Mouse (Mus musculus) heart, adult 2 months (tissue): Measurements from ENCODE around the gene Elp4. TPM values are rescaled to one million over a fixed set of nuclear protein-coding genes. Genes with fewer than 3 reads are reported as not detected.

ENCODE experiments used
- DNase-seq, 2 experiments: peaks; one replicate each; pipeline ENCODE4 v3.0.0; 2021
- H3K27ac ChIP-seq: fragments of 200-600 bp; 2 replicates; pipeline ENCODE4 v1.8.1; 2022
- H3K27me3 ChIP-seq: fragments of 200-500 bp; 2 replicates; pipeline ENCODE4 v1.6.1; 2012; ENCODE audit warnings: mild to moderate bottlenecking, low read length, inconsistent platforms, mixed read lengths; ENCODE audit not compliant: control insufficient read depth, insufficient read depth
- H3K36me3 ChIP-seq: fragments of 200-500 bp; 2 replicates; pipeline ENCODE4 v1.6.1; 2012; ENCODE audit warnings: low read length, inconsistent platforms; ENCODE audit not compliant: control insufficient read depth, insufficient read depth
- H3K4me1 ChIP-seq: fragments of 200-500 bp; 2 replicates; pipeline ENCODE4 v1.6.1; 2011; ENCODE audit warnings: low read length; ENCODE audit not compliant: control insufficient read depth, insufficient read depth
- H3K4me3 ChIP-seq: fragments of 200-600 bp; 2 replicates; pipeline ENCODE4 v1.8.1; 2022
- H3K79me2 ChIP-seq: fragments of 200-500 bp; replicated peaks from 2 replicates; pipeline ENCODE4 v1.6.1; 2012; ENCODE audit warnings: mild to moderate bottlenecking, inconsistent platforms, low read length, moderate library complexity, mixed read lengths; ENCODE audit not compliant: control insufficient read depth, insufficient read depth
- H3K9ac ChIP-seq: fragments of 200-500 bp; 2 replicates; pipeline ENCODE4 v1.6.1; 2012; ENCODE audit warnings: low read depth, mild to moderate bottlenecking, control low read depth, inconsistent platforms, low read length, mixed read lengths
- CTCF ChIP-seq: fragments of 200-600 bp; IDR thresholded peaks from 2 replicates; pipeline ENCODE4 v1.8.1; 2022; ENCODE audit warnings: antibody characterized with exemption, mild to moderate bottlenecking, moderate library complexity
- EP300 ChIP-seq: fragments of 200-500 bp; IDR thresholded peaks from 2 replicates; pipeline ENCODE4 v1.6.1; 2011; ENCODE audit warnings: low read depth, low read length, control low read depth; ENCODE audit not compliant: insufficient read depth
- POLR2A ChIP-seq: fragments of 200-500 bp; IDR thresholded peaks from 2 replicates; pipeline ENCODE4 v1.6.1; 2011; ENCODE audit warnings: mild to moderate bottlenecking, low read depth, low read length, control low read depth; ENCODE audit not compliant: insufficient read depth
- WGBS: fragments of 180-500 bp; shearing (Covaris S2); methylation state at CpG from one replicate; pipeline ENCODE4 v1.1.7; 2018; 5-methylcytosine and 5-hydroxymethylcytosine counted together
- intact Hi-C: fragments of 180-260 bp; cut with DNase I; formaldehyde crosslinking; loops from one replicate; pipeline ENCODE4 v1.15.1; 2025
- polyA plus RNA-seq: library from polyadenylated mRNA; depleted of rRNA; stranded (reverse); fragments of >200 nt; gene quantifications from 2 replicates; pipeline ENCODE4 v1.2.3, GENCODE M21; 2012
- total RNA-seq, 2 experiments: library from RNA; stranded (reverse); gene quantifications; 2 replicates each; pipeline ENCODE4 v1.2.3; 2021

Elp4 gene
- total and polyA plus RNA-seq, 3 experiments = 2.1 to 12.3 (median 11.2) TPM

GRCm38 (mm10) chr2:105691296-105691695, 213.1 kb downstream of the Elp4 start:
- Histone ChIP-seq H3K9ac (no peak overlapping the region), H3K4me1 (no peaks in the 10 kb centered on the region), H3K27me3 (peaks cover 15% of the 10 kb centered on the region), H3K36me3 (no peaks in the 10 kb centered on the region), H3K4me3 (no peak overlapping the region), H3K79me2 (no peaks in the 10 kb centered on the region), H3K27ac (no peak overlapping the region)
- 16% methylated on average over 10 of the region's 10 CpGs for WGBS
- intact Hi-C loops = no loop called here
- no peak for TF ChIP-seq POLR2A
- no peak for TF ChIP-seq EP300
- no peak for TF ChIP-seq CTCF
- no peak for DNase-seq

GRCm38 (mm10) chr2:105689771-105690639, 214.4 kb downstream of the Elp4 start:
- Histone ChIP-seq H3K27ac (no peak overlapping the region), H3K36me3 (no peaks in the 10 kb centered on the region), H3K9ac (no peak overlapping the region), H3K4me3 (no peak overlapping the region), H3K4me1 (no peaks in the 10 kb centered on the region), H3K27me3 (peaks cover 19% of the 10 kb centered on the region), H3K79me2 (no peaks in the 10 kb centered on the region)
- 11% methylated on average over 28 of the region's 28 CpGs for WGBS
- no peak for TF ChIP-seq CTCF
- TF ChIP-seq POLR2A = no peak
- TF ChIP-seq EP300 = no peak
- intact Hi-C loops = loop anchor here (10.0 kb wide), 3 partner anchors 215 to 565 kb away; partner anchors contain the start of genes Elp4, Immp1l and Wt1
- no peak for DNase-seq

GRCm38 (mm10) chr2:105689304-105689770, 215.0 kb downstream of the Elp4 start:
- no peak for TF ChIP-seq POLR2A
- intact Hi-C loops = loop anchor here (10.0 kb wide), 3 partner anchors 215 to 565 kb away; partner anchors contain the start of genes Elp4, Immp1l and Wt1
- WGBS = 2% methylated on average over 15 of the region's 15 CpGs

GRCm38 (mm10) chr2:105688436-105689303, 215.7 kb downstream of the Elp4 start:
- H3K27me3 ChIP-seq = peaks cover 25% of the 10 kb centered on the region
- H3K27ac ChIP-seq = no peak overlapping the region
- no peak for DNase-seq
- TF ChIP-seq CTCF (no peak), POLR2A (no peak), EP300 (no peak)
- H3K9ac ChIP-seq = no peak overlapping the region
- 3% methylated on average over 25 of the region's 25 CpGs for WGBS
- H3K79me2 ChIP-seq = no peaks in the 10 kb centered on the region
- intact Hi-C loops = loop anchor here (10.0 kb wide), 3 partner anchors 216 to 564 kb away; partner anchors contain the start of genes Elp4, Immp1l and Wt1
- H3K4me1 ChIP-seq = no peaks in the 10 kb centered on the region
- H3K36me3 ChIP-seq = no peaks in the 10 kb centered on the region
- H3K4me3 ChIP-seq = peak overlapping the region; percentile 23; the same call in 1 of the 2 replicates

More at GRCm38 (mm10) chr2:105689304-105689770, 215.0 kb downstream of the Elp4 start:
- no peak overlapping the region for H3K27ac ChIP-seq
- no peaks in the 10 kb centered on the region for H3K4me1 ChIP-seq
- H3K79me2 ChIP-seq = no peaks in the 10 kb centered on the region
- no peak overlapping the region for H3K9ac ChIP-seq
- no peak for DNase-seq
- no peak overlapping the region for H3K4me3 ChIP-seq
- peaks cover 22% of the 10 kb centered on the region for H3K27me3 ChIP-seq
- H3K36me3 ChIP-seq = no peaks in the 10 kb centered on the region

- H3K79me2 ChIP-seq = no peaks in the 10 kb centered on the region
- no peak overlapping the region for H3K27ac ChIP-seq
- peak overlapping the region; percentile 23; the same call in 1 of the 2 replicates for H3K4me3 ChIP-seq
- TF ChIP-seq CTCF (no peak), POLR2A (no peak), EP300 (no peak)
- no peaks in the 10 kb centered on the region for H3K4me1 ChIP-seq
- no peak overlapping the region for H3K9ac ChIP-seq
- DNase-seq = no peak
- intact Hi-C loops = loop anchor here (10.0 kb wide), 3 partner anchors 217 to 563 kb away; partner anchors contain the start of genes Elp4, Immp1l and Wt1
- H3K36me3 ChIP-seq = no peaks in the 10 kb centered on the region
- peaks cover 26% of the 10 kb centered on the region for H3K27me3 ChIP-seq
- 2% methylated on average over 17 of the region's 17 CpGs for WGBS
Observed at GRCm38 (mm10) chr2:105688011-105688410, 216.4 kb downstream of the Elp4 start.
